Mouse (Mus musculus): ENCODE measurements at regions not wholly inside any gene's neighbourhood (a gene's known extent, or its start where the extent isn't known, plus 50 kb on each side); places are given as distances from the start of the nearest gene placed in this dataset.

Small RNAs in the stretch of these regions (microRNA-seq; reads per million reads assigned to microRNA genes)
- gene Mir138-1 = 3,811 to 5,713 reads per million in 2 experiments

All from layer of hippocampus, postnatal 36 days (tissue).